Mouse (Mus musculus) lung, postnatal 0 days (tissue): ENCODE results near the gene Rasd1.

Experiments used
- CTCF ChIP-seq: IDR thresholded peaks from 2 replicates; pipeline ENCODE4 v1.5.1; 2016; ENCODE audit warnings: antibody characterized with exemption, mild to moderate bottlenecking
- EP300 ChIP-seq: IDR thresholded peaks from 2 replicates; pipeline ENCODE4 v1.6.1; 2016; ENCODE audit warnings: antibody characterized with exemption, mild to moderate bottlenecking, control low read depth

DNA sequence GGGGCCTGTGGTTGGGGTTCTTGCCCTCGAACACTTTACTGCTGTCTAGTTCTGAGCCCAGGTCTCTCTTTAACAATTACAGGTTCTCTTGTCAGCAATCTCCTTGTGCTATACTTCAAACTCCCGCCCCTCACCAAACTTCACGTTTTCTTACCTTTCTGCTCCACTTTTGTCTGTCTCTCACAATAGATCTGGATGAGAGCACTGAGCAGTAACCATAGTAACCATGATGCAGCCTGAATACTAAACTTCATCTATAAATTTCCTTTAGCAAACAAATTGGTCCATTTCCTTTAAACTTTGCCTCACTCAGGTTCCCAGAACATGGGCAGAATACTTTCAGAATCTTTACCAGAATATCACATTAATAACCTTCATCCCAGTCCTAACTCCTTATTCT is 44.7 kb upstream of the Rasd1 start:
- TF ChIP-seq EP300 (no peak), CTCF (no peak)
